Mouse (Mus musculus): ENCODE results near the gene 4930518I15Rik.
"Not testable (repeated sequence)": the region's sequence is repeated elsewhere in the genome, so short reads cannot be mapped to it uniquely, and the experiment has no call there.

Gene 4930518I15Rik

DNA sequence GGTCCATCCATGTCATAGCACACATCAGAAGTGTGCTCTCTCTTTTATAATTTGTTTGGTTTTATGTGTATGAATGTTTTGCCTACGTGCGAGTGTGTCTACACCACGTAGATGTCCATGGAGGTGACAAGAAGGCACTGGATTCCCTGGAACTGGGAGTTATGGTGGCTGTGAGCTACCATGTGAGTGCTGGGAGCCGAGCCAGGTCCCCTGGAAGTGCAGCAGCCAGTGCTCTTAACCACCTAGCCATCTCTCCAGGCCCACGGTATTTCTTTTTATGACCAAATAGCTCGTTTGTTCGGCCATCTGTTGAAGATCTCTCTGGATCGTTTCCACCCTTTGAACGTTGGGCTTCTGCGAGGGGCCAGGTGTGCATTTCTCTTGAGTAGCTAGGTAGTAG, 14.4 kb downstream of the 4930518I15Rik start:
- no peak for DNase-seq (ENCODE audit: low spot score in 2 of 2)

DNA sequence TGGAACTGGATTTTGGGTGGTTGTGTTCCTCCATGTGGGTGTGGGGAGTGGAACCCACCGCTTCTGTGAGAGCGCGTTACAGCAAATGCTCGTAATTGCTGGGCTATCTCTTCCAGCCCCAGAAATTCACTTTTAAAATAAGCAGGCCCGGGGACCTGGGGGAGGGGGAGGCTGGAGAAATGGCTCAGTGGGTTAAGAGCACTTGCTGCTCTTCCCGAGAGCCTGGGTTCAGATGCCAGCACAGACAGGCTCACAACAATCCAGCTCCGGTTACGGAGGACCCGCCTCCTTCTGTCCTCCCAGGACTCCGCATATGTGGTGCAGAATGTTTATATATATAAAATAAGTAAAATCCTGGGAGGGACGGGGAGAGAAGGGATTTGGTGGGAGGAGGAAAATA, 15.0 kb downstream of the 4930518I15Rik start:
- DNase-seq (ENCODE audit: low spot score in 2 of 2): no peak

DNA sequence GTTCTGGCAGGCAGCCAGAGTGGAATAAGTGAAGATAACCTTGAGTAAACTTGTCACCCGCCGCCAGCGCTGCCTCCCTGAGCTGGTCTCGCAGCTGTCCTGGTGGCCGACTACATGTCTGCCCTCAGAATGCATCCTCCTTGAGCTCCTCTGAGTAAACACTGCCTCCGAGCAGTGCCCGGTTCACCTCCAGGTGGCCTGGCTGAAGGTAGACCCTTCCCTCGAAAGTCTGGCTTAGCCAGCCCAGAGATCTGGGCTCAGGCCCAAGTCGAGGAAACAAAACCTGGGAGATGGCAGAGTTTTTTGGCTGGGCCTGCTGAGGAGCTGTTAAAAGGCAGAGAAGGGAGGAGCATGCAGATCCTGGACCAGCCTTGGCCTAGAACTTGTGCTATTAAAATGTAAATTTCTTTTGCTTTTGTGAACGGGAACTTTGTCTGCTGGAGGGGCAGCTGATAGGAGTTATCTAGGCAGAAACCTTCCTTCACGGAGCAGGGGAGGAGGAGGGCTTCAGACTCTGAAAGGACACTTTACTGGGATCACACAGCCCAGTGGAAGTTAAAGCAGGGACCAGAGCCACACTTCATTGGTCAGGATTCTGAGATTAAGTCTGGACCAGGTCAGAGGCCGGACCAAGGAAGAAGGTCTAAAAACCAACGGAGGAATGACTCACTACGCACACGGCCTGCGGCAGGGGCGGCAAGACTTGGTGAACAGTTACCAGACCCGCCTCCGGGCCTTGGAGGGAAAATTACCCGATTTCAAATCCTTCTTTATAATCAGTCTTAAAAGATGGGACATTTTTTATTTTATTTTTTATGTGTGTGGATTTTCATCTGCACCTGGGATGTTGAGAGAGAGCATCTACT, 15.7 kb downstream of the 4930518I15Rik start:
- peak in 1 of 2 experiments; percentile 29 for DNase-seq (ENCODE audit: low spot score in 2 of 2)

DNA sequence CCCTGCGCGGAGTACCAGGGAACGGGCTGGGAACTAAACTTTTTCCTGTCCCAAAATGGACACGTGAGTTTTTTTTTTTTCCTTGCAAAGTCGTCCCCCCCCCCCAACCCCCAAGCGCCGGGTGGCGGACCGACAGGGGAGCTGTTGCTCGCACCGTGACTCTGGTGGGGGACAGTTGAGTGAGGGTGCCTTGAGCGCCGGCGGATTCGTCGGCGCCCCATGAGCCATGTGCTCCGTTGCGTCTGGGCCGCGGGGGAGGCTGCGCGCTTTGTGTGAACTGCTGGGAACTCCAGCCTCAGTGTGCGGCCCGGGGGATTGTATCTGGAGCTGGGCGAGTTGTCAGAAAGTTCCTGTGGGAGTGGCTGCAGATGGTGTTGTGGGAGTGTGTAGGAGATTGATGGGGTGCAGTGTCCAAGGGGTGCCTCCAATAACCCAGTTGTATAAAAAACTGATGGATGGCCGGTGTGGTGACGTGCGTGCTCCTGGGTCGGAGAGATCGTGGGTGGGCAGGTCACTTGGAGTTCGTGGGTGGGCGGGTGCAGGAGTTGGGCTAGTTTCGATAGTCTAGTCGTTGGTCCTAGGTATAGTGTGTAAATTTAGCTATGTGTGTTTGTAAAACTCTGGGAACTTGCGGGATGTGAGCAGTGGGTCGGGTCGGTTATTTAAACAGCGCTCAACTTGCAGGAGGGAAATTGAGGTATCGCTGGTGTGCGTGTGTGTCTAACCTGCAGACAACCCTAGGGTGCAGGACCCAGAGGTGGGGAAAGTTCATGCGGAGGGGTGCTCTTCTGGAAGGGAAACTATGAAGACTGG, 16.5 kb downstream of the 4930518I15Rik start:
- DNase-seq (ENCODE audit: low spot score in 2 of 2): peak in 1 of 2 experiments; percentile 18

DNA sequence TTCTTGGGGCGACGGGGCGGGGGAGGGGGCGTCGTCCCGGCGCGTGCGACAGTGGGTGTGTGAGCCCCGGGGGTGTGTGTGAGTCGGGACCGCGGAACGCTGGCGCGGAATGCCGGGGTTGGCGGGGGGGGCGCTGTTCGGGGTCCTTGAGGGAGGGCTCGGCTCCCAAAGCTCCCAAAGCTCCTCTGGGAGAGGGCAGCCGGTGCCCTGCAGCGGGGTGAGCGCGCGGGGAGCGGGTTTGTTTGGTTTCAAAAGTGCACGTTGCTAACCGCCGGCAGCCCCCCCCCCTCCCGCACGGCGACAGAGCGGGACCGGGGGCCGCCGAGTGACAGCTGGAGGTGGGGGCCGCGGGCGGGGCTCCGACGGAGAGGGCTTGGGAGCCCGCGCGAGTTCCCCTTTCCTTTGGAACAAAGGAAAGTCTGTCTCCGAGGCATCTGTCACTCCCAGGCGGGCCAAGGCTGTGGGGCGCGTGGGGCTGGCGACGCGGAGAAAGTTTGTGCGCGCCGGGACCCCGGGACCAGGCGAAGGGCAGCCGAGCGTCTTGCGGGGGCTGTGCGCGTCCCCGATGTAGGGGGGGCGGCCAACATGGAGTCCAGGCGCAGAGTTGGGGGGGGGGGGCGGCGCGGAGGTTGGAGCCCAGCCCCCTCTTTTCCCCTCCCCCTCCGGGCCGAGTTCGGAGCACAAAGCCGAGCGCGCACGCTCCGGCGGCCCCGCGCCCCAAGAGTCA, 17.3 kb downstream of the 4930518I15Rik start:
- DNase-seq (ENCODE audit: low spot score in 2 of 2): peak in 1 of 2 experiments; percentile 23

DNA sequence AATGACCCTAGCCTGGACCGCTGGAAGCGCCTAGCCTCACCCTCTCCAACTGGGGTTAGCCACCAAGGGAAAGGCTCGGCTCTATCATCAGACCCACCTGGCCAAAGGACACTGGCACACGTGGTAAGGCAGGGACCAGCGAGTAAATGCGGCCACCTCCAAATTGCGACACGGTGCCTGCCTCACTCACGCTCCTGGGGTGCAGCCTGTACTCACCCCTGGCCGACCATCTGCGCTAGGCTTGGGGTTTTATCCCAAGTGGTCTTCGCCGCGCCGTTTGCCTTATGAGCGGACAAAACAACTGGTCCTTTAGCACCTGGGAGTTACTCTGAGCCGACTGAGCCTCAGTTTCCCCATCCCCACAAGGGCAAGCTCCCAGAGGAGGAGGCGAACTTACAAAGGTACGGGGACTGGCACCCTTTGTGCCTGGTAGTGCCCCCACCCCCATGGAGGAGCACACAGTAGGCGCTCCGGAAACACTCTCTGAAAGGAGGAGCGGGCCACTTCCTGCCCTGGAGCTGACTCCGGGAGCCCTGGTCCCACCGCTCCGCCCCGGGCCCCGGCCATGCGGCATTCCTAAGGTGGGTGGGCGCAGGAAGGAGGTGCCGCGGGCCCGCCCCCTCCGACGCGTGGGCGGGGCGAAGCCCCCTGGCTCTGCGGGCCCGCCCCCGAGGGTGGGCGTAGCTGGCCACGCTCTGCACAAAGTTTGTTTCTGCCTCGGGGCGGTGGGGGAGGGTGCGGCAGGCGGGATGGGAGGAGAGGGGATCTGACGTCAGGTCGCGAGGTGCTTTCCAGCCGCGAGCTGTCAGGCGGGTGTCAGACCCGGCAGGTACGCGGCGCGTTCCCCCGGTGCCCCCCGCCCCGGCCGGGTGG, 18.2 kb downstream of the 4930518I15Rik start, which contains the start of gene Tgif2:
Tgif2 (plus strand) TSS at position 689 of the 873 bp plus-strand sequence.
- DNase-seq (ENCODE audit: low spot score in 2 of 2): peak in 1 of 2 experiments; percentile 54

DNA sequence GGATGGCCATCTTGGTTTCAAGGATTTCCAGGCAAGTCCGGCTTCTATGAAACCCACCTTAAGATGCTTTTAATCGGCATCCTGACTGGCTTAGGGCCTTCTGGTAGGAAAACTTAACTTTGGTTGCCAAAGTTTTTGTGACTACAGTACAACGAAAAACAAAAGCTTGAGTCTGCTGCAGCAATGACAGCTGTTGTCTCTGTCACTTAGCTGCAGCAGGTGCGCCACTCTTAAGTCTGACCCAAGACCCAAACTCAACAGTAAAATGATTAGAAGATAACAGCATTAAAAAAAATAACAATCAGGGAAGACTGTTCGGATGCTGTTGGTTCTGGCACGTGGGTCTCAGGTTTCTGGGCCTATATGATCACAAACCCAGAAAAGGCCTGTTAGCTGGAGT, 18.9 kb downstream of the 4930518I15Rik start:
- DNase-seq (ENCODE audit: low spot score in 2 of 2): no peak

DNA sequence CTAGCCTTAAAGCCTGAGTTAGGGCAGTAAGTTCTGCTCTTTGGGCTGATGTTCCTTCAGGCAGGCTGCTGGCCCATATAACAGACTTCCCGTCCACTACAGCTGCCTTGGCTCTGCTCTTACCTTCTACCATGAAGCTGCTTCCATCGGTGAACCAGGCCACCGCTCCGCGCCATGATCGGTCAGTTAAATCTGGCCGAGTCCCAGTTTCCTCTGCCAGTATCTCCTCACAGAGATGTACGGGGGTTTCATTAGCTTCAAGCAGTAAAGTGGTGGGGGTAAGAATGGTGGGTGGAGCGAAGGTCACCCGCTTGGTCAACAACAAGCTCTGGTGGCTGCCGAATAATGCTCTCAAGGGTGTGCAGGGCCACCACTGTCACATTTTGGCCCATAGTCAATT, 23.4 kb downstream of the 4930518I15Rik start:
- DNase-seq (ENCODE audit: low spot score in 2 of 2): no peak

DNA sequence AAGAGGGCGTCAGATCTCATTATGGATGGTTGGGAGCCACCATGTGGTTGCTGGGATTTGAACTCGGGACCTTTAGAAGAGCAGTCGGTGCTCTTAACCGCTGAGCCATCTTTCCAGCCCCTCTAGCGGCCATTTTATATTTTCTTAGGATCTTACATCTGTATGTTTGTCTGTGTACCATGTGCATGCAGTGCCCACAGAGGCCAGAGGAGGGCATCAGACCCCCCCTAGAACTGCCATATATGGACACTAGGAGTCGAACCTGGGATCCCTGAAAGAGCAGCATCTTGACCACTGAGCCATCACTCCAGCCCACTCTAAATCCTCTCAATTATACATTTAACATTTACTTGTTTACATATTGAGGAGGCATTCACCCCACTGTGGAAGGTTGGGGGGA, 32.6 kb downstream of the 4930518I15Rik start:
- DNase-seq (ENCODE audit: low spot score in 2 of 2): not testable (repeated sequence)

DNA sequence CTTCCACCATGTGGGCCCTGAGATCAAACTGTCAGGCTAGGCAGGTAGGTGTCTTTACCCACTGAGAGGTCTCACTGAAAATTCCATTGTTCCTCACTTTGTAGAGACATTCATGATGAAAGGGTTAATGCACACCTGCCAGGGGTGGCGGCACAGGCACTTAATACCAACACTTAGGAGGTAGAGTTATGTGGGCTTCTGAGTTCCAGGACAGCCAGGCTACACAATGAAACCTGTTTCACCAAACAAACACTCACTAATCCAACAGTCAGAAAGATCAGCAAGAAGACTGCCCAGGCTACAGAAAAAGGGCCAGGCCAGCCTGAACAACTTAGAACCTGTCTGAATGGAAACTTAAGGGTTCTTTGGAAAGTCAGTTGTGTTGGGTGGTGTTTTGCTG, 41.6 kb downstream of the 4930518I15Rik start:
- no peak for DNase-seq (ENCODE audit: low spot score in 2 of 2)

DNA sequence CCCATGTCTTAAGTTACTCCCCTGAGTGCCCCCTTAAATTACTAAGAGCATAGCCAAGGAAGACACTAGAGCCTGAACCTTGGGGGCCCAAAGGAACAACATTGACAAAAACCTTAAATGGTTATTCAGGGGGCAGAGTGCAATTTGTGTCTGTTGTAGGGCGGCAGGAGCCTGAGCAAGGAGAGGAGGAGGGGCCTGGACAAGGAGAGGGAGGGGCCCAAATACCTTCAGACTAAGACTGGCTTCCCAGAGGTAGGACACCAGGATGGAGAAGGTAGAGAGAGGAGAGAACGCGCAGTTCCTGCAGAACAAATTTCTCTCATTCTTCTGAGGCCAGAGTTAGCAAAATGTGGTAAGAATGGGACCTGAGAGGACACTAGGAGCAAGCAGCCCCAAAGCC, 42.3 kb downstream of the 4930518I15Rik start:
- DNase-seq (ENCODE audit: low spot score in 2 of 2): no peak

DNA sequence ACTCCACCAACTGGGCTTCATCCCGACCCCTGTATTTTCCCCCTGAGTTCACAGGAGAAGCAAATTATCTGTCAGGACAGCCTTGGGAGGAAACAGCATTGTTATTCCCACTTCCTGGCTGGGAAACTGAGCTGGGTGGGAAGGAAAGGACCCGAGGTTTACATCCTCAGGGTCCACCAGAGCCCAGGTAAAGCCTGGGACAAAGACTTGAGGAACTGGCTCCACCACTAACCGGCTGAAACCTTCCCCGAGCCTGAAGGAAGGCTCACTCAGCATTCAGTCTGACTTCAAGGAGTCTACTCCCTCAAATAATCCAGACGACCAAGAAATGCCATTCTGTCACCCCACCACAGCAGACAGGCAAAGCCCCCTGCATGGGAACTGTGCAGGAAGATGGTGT, 42.9 kb downstream of the 4930518I15Rik start:
- DNase-seq (ENCODE audit: low spot score in 2 of 2): no peak

DNA sequence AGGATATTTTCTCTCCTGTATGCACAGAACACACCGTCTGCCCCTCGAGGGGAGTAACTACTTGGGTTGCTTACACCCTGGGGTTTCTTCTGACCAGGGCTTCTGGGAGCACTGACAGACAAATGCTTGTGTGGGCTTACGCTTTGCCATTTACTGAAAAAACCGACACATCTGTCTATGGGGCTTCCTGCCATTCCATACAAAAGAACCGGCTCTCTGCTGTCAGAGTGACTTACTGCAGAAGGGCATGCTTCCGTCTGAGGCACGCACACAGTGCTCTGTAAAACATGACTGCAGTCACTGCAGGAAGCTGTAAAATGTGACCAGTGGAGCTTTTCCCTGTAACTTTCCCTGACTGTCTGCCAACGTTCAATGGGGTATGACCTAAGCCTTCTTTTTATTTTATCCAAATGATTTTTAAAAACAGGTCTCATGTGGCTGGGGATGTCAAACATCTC, 43.4 kb downstream of the 4930518I15Rik start:
- no peak for DNase-seq (ENCODE audit: low spot score in 2 of 2)

DNA sequence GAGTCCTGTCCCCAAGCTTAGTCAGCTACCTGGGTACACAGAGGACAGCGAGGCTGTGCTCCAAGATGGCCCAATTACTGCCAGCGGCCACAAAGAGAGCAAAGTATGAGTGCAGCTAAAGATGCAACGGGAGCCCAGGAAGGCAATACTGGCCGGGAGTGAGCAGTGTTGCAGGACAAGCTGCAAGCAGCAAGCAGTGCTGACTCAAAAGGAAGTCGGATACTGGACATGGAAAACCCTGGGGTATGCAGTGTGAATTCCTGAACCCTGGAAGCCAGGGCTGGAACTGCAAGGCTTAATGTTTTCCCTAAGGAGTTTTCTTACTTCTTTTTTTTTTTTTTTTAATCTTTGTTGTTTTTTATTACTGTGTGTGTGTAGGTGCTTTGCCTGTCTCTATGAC, 46.2 kb downstream of the 4930518I15Rik start:
- DNase-seq (ENCODE audit: low spot score in 2 of 2): no peak

DNA sequence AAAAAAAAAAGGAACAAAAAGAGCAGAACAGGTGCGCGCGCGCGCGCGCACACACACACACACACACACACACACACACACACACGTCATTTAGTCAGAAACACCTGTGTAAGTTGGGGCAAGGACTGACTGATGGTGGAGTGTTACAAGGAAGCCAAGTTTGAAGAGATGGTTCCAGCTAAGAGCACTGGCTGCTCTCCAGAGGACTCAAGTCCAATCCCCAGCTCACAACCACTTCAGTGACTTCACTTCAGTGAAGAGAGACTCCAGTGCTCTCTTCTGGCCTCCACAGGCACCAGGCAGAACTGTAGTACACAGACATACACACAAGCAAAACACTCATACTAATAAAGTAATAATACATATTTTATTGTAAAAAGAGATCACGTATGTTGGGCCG, 47.0 kb downstream of the 4930518I15Rik start:
- no peak for DNase-seq (ENCODE audit: low spot score in 2 of 2)

DNA sequence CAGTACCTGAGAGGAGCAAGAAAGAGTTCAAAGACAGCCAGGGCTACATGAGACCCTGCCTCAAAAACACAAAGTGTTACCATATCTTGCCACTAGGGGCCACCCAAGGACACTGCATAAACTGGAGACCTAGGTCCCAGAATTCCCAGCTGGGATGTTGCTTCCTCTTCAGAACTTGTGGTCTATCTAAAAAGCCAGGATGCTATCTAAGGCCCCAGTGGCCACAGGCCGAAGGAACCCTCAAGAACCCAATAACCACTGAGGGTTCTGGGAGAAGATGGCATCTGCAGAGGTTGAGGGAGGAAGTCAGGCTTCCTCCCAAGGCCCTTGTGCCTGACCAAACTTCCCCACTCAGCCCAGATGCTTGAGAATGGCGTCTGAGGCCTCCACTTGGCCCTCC, 48.2 kb downstream of the 4930518I15Rik start:
- peak; percentile 11 to 58 for DNase-seq (ENCODE audit: low spot score in 2 of 2)

DNA sequence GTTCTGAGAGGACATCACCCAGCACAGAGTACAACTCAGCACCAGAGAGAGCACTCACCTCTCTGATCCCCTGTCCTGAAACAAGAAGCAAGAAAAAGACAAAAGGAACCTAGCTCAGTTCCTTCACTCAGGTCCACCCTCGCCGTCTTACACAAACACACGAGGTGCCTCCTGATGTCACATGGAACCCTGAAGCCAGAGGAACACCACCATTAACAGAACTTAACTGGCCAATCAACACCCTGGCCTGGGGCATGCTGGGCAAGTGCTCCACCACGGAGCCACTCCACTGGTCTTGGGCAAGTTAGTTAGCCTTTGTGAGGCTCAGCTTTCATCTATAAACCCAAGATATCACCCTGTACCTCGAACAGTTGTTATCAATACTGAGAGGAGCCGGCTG, 50.9 kb downstream of the 4930518I15Rik start:
- no peak for DNase-seq (ENCODE audit: low spot score in 2 of 2)

Data from frontal cortex, postnatal 10 days (tissue).